Mouse (Mus musculus): ENCODE results near the gene Ptprf. TPM values are rescaled to one million over a fixed set of nuclear protein-coding genes. Genes with fewer than 3 reads are reported as not detected.

Ptprf gene
- total RNA-seq, 2 experiments from 2014 or later = not detected

Other genes with a start within 250 kb of the Ptprf start
- 14.1 and 28.4 TPM in 2 replicates for gene St3gal3, start 156.5 kb downstream of the Ptprf start, total RNA-seq (2014; fragmentation: Nextera tagmentation)
- gene St3gal3, start 156.5 kb downstream of the Ptprf start, total RNA-seq (2017) = 6.6 and 8.4 TPM in 2 replicates
- 20.5 and 24.9 TPM in 2 replicates for gene Kdm4a, start 111.4 kb downstream of the Ptprf start, total RNA-seq (2014; fragmentation: Nextera tagmentation)
- 28.8 and 36.0 TPM in 2 replicates for gene Kdm4a, start 111.4 kb downstream of the Ptprf start, total RNA-seq (2017)
- 26.4 and 29.1 TPM in 2 replicates for gene Szt2, start 117.9 kb upstream of the Ptprf start, total RNA-seq (2014; fragmentation: Nextera tagmentation)
- 4.3 and 17.6 TPM in 2 replicates for gene Szt2, start 117.9 kb upstream of the Ptprf start, total RNA-seq (2017)
- 91.0 and 111 TPM in 2 replicates for gene Med8, start 117.9 kb upstream of the Ptprf start, total RNA-seq (2014; fragmentation: Nextera tagmentation)
- gene Med8, start 117.9 kb upstream of the Ptprf start, total RNA-seq (2017) = 70.2 and 96.7 TPM in 2 replicates
- 118 and 128 TPM in 2 replicates for gene Elovl1, start 136.7 kb upstream of the Ptprf start, total RNA-seq (2014; fragmentation: Nextera tagmentation)
- gene Elovl1, start 136.7 kb upstream of the Ptprf start, total RNA-seq (2017) = 62.4 and 72.5 TPM in 2 replicates
- gene Cdc20, start 145.9 kb upstream of the Ptprf start, total RNA-seq (2014; fragmentation: Nextera tagmentation) = 88.4 and 106 TPM in 2 replicates
- 63.2 and 101 TPM in 2 replicates for gene Cdc20, start 145.9 kb upstream of the Ptprf start, total RNA-seq (2017)
- gene Mpl, start 166.1 kb upstream of the Ptprf start, total RNA-seq (2014; fragmentation: Nextera tagmentation) = 2.3 and 5.7 TPM in 2 replicates
- 0.47 and 1.7 TPM in 2 replicates for gene Mpl, start 166.1 kb upstream of the Ptprf start, total RNA-seq (2017)
- 0.99 TPM in 1 of 2 replicates, not detected in the other for gene Tie1, start 198.7 kb upstream of the Ptprf start, total RNA-seq (2014; fragmentation: Nextera tagmentation)
- 1.3 and 2.5 TPM in 2 replicates for gene Tie1, start 198.7 kb upstream of the Ptprf start, total RNA-seq (2017)
- not detected in 2 replicates for gene 2610528J11Rik, start 235.6 kb upstream of the Ptprf start, total RNA-seq (2014; fragmentation: Nextera tagmentation)
- gene 2610528J11Rik, start 235.6 kb upstream of the Ptprf start, total RNA-seq (2017) = not detected in 2 replicates